Mouse (Mus musculus): ENCODE results near the gene Mrm2. TPM values are rescaled to one million over a fixed set of nuclear protein-coding genes. Genes with fewer than 3 reads are reported as not detected.

Mrm2 gene
- polyA plus RNA-seq, 1 experiment from 2014 or later: 18.8 TPM

DNA sequence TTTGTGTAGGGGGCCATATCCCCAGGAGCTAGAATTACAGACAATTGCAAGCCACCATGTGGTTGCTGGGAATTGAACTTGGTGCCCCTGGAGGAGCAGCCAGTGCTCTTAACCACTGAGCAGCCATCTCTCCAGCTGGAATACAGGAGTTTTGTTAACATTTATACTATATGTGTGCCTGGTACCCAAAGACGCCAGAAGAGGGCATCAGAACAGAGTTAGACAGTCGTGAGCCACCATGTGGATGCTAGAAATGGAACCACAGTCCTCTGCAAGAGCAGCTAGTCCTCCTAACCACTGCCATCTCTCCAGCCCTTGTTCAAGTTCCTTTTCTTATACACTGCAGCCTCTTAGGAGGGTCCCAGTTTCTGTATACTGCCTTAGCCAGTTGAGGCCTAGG, 1.9 kb upstream of the Mrm2 start:
- no peak for DNase-seq (ENCODE audit: low spot score)
- Histone ChIP-seq H3K4me1 (peaks cover 14% of the 10 kb centered on the region), H3K27me3 (ENCODE audit: insufficient read depth, poor library complexity, severe bottlenecking) (no peaks in the 10 kb centered on the region), H3K4me3 (no peak overlapping the region), H3K27ac (no peak overlapping the region), H3K9me3 (no peaks in the 10 kb centered on the region), H3K36me3 (peaks cover 36% of the 10 kb centered on the region)
- 38% methylated on average over 2 of the region's 2 CpGs for WGBS

DNA sequence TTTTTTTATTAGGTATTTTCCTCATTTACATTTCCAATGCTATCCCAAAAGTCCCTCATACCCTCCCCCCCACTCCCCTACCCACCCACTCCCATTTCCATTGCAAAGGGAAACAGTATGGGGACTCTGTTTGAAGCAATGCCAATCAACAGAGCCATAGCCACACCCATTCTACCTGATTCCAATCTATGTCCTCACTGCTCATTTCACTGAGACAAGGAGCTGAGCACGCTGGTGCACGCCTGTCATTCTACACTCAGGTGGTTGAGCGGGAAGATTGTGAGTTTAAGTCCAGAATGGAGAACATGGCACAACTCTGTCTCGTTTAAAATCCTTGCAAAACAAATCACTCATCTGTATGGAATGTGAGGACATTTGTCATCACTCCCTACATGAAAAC, 821 bp upstream of the Mrm2 start:
- no peak overlapping the region; the same call in 1 of the 2 replicates for H3K4me3 ChIP-seq
- DNase-seq (ENCODE audit: low spot score): no peak
- peaks cover 14% of the 10 kb centered on the region for H3K4me1 ChIP-seq
- no peaks in the 10 kb centered on the region for H3K27me3 ChIP-seq (ENCODE audit: insufficient read depth, poor library complexity, severe bottlenecking)
- H3K27ac ChIP-seq: no peak overlapping the region
- no peaks in the 10 kb centered on the region for H3K9me3 ChIP-seq
- H3K36me3 ChIP-seq: peaks cover 36% of the 10 kb centered on the region
- WGBS: 57% methylated on average over 4 of the region's 4 CpGs

DNA sequence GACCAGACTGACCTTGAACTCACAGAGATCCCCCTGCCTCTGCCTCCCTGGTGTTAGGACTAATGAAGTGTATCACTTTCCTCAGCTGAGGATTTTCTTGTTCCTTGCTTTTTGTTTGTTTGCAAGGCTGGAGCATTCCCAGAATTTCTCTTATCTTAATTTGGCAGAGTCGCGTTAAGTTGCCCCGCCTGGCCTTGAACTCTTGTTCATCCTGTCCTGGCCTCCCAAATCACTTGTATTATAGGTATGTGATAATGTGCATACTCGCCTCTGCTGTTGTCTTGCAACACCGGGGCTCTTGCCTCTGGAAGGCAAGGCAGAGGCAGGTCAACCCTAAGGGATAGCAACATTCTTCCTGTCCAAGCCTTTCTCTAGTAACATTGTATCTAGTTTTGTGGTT, 7.6 kb downstream of the Mrm2 start:
- Histone ChIP-seq H3K27ac (no peak overlapping the region), H3K4me1 (peaks cover 20% of the 10 kb centered on the region), H3K4me3 (no peak overlapping the region), H3K27me3 (ENCODE audit: insufficient read depth, poor library complexity, severe bottlenecking) (no peaks in the 10 kb centered on the region), H3K36me3 (peaks cover 26% of the 10 kb centered on the region), H3K9me3 (no peaks in the 10 kb centered on the region)
- 84% methylated on average over 5 of the region's 5 CpGs for WGBS
- no peak for DNase-seq (ENCODE audit: low spot score)

DNA sequence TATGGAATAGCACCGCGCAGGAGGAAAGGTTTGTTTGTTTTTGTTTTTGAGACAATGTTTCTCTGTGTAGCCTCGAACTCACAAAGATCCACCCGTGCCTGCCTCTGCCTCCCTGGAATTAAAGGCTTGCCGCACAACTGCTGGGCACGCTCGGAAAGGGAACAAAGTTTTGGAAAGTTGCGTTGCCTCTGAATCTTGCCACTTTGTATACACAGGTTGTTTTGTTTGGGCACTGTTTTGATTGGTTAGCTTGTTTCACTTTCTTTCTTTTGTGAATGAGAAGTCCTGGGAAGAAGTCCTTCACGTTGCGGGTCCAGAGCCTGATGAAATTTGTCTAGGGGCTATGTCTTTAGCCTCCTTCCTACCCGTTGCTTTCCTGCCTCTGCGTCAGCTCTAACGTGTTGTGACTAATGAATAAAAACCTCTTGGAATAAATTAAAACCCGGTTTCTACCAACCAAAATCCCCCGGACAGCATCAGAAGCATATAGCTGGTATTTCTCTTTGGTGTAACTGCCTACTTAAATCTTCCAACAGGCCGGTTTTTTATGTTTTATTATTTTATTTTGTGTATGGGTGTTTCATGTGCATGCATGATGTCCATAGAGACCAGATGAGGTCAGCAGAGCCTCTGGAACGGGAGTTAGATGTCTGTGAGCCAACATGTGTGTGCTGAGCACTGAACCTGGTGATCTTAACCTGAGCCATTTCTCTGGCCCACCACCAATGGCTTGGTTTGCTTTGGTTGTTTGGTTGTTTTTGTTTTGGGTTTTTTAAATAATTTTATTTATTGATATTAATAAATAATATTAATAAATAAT, 9.7 kb downstream of the Mrm2 start:
- H3K4me3 ChIP-seq: peak overlapping the region; percentile 98
- H3K36me3 ChIP-seq: peaks cover 6% of the 10 kb centered on the region; the same call in 1 of the 2 replicates
- no peak for DNase-seq (ENCODE audit: low spot score)
- H3K27me3 ChIP-seq (ENCODE audit: insufficient read depth, poor library complexity, severe bottlenecking): no peaks in the 10 kb centered on the region
- peak overlapping the region; percentile 95 for H3K27ac ChIP-seq
- H3K9me3 ChIP-seq: no peaks in the 10 kb centered on the region
- peaks cover 29% of the 10 kb centered on the region for H3K4me1 ChIP-seq
- 3% methylated on average over 17 of the region's 17 CpGs for WGBS

DNA sequence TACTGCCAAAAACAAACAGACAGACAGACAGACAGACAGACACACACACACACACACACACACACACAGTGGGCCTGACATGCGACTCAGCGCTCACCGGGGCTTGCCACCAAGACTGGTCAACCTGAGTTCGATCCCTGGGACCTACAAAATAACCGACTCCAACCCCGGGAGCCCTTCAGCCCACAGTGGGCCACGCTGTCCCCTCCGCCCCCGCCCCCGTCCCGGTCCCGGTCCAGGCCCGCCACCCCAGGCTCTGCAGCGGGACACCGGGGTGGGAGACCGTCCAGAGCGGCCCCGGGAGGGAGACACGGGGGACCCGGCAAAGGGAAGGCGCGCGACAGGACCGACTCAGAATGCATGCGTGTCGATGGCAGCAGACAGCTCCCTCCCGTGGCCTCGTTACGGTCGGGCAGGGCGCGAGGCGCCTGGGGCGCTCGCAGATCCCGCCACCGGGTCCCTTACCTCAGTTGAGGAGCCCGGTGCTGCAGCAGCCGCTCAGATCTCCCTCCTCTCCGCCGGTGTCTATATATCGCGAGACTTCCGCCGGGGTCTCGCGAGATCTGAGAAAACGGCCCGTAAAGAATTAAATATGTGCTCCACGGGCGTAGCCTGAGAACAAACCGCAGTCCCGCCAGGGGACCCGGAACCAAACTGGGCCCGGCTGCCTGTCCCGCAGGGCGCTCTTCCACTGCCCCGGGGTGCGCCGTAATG, 10.5 kb downstream of the Mrm2 start, which contains the start of the genes Mad1l1 and Nudt1:
TSS of gene Mad1l1 (minus strand) at position 511 of the 714 bp plus-strand sequence.
TSS of gene Nudt1 (plus strand) at position 615 of the 714 bp plus-strand sequence.
- under 1% methylated on average over 60 of the region's 60 CpGs for WGBS
- Histone ChIP-seq H3K4me3 (peak within 1 kb of the TSS; percentile 98), H3K27ac (peak within 1 kb of the TSS; percentile 95), H3K36me3 (peaks cover 3% of the 10 kb centered on the region; the same call in 1 of the 2 replicates), H3K9me3 (no peaks in the 10 kb centered on the region), H3K27me3 (ENCODE audit: insufficient read depth, poor library complexity, severe bottlenecking) (no peaks in the 10 kb centered on the region), H3K4me1 (peaks cover 34% of the 10 kb centered on the region)
- DNase-seq (ENCODE audit: low spot score): peak; percentile 96

DNA sequence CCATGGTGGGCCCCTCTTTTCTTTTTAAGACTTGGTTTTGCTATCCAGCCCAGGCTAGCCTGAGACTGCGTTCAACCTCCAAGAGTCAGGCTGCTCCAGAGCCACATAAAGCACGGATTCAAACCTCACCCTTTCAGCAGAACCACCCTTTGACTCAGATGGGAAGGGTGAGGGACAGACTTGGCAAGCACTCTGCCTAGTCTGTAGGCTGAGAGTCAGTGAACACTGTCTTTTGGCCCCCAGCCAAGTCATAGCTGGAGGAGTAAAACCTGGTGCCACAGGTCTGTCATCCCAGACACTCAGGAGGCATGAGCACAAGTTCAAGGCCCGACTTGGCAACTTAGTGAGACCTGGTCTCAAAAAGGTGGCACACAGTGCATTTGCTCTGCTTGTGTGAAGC, 15.0 kb downstream of the Mrm2 start:
- Histone ChIP-seq H3K4me3 (no peak overlapping the region), H3K27ac (no peak overlapping the region), H3K36me3 (peaks cover 32% of the 10 kb centered on the region), H3K27me3 (ENCODE audit: insufficient read depth, poor library complexity, severe bottlenecking) (no peaks in the 10 kb centered on the region), H3K4me1 (peaks cover 34% of the 10 kb centered on the region), H3K9me3 (no peaks in the 10 kb centered on the region)
- DNase-seq (ENCODE audit: low spot score): no peak
- WGBS: 90% methylated on average over 3 of the region's 3 CpGs

DNA sequence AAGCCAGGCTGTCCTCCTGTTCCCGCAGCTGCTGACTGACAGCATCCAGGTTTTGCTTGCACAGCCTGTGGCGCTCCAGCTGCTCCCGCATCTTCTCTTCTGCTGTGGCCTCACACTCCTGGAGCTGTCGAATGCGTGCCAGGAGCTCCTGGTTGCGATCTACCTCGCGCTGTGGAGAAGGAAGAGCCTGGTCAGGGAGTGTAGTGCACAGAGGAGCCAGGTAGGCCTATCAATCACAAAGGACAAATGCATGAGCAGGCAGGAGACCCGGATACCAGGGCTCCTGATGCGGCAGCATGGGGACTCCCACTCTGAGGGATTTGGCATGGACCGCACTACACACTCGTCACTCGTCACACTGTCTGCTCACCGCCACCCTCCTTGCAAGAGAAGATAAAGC, 24.1 kb downstream of the Mrm2 start:
- Histone ChIP-seq H3K36me3 (peaks cover 82% of the 10 kb centered on the region), H3K4me1 (peaks cover 27% of the 10 kb centered on the region), H3K4me3 (no peak overlapping the region; the same call in 1 of the 2 replicates), H3K9me3 (no peaks in the 10 kb centered on the region), H3K27ac (peak overlapping the region; percentile 72), H3K27me3 (ENCODE audit: insufficient read depth, poor library complexity, severe bottlenecking) (no peaks in the 10 kb centered on the region)
- 63% methylated on average over 14 of the region's 14 CpGs for WGBS
- no peak for DNase-seq (ENCODE audit: low spot score)

DNA sequence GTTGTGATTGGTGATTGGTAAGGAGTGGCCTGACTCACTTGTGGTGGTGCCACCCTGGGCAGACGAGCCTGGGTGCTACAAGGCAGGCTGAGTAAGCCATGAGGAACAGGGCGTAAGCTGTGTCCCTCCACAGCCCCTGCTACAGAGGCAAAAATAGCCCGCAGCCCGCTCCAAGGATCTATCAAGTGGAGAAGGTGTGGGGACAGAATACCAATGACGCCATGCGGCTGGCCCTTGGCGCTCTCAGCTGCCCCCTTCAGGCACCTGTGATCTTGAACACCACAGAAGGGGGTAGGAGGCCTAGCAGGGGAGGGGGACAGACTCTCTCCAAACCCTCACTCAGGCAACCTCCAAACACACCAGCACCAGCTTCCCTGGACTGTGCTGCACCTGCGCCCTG, 25.7 kb downstream of the Mrm2 start:
- no peak overlapping the region; the same call in 1 of the 2 replicates for H3K4me3 ChIP-seq
- WGBS: 51% methylated on average over 8 of the region's 8 CpGs
- H3K4me1 ChIP-seq: peaks cover 27% of the 10 kb centered on the region
- no peaks in the 10 kb centered on the region for H3K9me3 ChIP-seq
- H3K36me3 ChIP-seq: peaks cover 82% of the 10 kb centered on the region
- peak overlapping the region; percentile 79 for H3K27ac ChIP-seq
- DNase-seq (ENCODE audit: low spot score): peak; percentile 83
- H3K27me3 ChIP-seq (ENCODE audit: insufficient read depth, poor library complexity, severe bottlenecking): no peaks in the 10 kb centered on the region

DNA sequence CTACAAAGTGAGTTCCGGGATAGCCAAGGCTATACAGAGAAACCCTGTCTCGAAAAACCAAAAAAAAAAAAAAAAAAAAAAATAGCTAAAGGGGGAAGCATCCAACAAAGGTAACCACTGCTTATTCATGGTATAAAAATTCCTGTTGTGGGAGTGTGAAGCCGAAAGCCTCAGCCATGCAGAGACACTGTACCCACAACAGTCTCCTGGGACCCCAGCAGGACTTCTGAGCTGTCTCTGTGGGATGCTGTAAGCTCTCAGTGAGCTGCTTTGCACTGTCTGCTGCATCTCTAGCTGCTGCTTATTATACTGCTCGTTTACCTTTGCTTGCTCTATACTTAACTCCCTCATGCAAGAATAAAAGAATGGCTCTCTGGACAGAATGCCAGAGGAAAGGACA, 33.4 kb downstream of the Mrm2 start:
- WGBS: 86% methylated on average over 4 of the region's 4 CpGs
- Histone ChIP-seq H3K4me3 (no peak overlapping the region), H3K9me3 (no peaks in the 10 kb centered on the region), H3K27ac (no peak overlapping the region), H3K36me3 (peaks cover 77% of the 10 kb centered on the region), H3K27me3 (ENCODE audit: insufficient read depth, poor library complexity, severe bottlenecking) (no peaks in the 10 kb centered on the region), H3K4me1 (no peaks in the 10 kb centered on the region)
- no peak for DNase-seq (ENCODE audit: low spot score)

DNA sequence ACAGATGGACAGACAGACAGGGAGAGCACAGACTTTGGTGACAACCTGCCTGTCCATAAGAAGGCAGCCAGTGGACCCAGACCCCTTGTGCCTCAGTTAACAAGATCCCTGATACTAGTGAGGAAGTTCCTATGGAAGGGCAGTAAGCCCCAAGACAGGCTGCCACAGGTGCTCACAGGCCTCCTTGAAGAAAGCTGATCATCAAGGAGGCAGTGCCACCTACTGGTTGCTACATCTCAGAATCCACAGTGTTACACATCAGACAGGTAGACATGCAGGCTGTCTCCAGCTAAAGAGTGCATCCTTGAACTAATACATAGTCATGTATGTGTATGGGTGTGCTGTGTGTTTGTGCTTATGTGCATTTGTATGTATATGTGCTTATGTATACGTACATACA, 39.5 kb downstream of the Mrm2 start:
- no peak overlapping the region for H3K27ac ChIP-seq
- no peak for DNase-seq (ENCODE audit: low spot score)
- H3K36me3 ChIP-seq: peaks cover 73% of the 10 kb centered on the region
- H3K27me3 ChIP-seq (ENCODE audit: insufficient read depth, poor library complexity, severe bottlenecking): no peaks in the 10 kb centered on the region
- H3K4me1 ChIP-seq: peaks cover 12% of the 10 kb centered on the region
- H3K9me3 ChIP-seq: no peaks in the 10 kb centered on the region
- 77% methylated on average over 1 of the region's 1 CpGs for WGBS
- H3K4me3 ChIP-seq: no peak overlapping the region

DNA sequence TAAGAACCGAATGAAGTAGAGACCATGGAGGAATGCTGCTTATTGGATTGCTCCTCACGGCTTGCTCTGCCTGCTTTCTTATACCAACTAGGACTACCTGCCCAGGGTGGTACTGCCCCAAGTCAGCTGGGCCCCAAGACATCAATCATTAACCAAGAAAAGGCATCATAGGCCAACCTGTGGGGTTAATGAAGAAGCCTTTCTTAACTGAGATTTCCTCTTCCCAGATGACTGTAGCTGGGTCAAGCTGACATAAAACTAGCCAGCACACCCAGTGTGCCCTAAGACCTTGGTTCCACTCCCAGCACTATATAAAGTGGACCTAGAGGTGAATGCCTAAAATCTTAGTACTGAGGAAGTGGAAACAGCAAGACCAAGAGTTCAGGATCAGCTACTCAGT, 42.5 kb downstream of the Mrm2 start:
- no peaks in the 10 kb centered on the region for H3K9me3 ChIP-seq
- no peak for DNase-seq (ENCODE audit: low spot score)
- H3K36me3 ChIP-seq: peaks cover 72% of the 10 kb centered on the region
- 92% methylated on average over 2 of the region's 2 CpGs for WGBS
- H3K27me3 ChIP-seq (ENCODE audit: insufficient read depth, poor library complexity, severe bottlenecking): no peaks in the 10 kb centered on the region
- H3K27ac ChIP-seq: no peak overlapping the region
- H3K4me1 ChIP-seq: peaks cover 12% of the 10 kb centered on the region
- H3K4me3 ChIP-seq: no peak overlapping the region

DNA sequence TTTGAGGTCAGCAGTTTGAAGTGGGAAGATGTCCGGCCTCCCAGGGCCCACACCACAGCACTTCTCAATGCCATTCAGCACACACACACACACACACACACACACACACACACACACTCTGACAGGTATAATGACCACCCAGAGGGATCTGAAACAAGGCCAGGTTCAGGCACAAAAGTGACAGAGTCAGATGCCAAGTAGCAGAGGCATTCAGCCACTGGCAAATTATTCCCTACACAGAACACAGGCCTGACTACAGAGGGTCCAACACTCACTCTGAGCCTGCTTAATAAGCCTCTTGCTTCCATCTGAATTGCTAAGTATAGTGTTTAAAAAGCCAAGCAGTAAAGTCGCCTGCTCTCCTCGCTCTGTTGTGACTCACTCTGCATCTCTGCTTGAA, 43.4 kb downstream of the Mrm2 start:
- no peak overlapping the region for H3K27ac ChIP-seq
- H3K4me3 ChIP-seq: no peak overlapping the region
- WGBS: 86% methylated on average over 3 of the region's 3 CpGs
- no peaks in the 10 kb centered on the region for H3K27me3 ChIP-seq (ENCODE audit: insufficient read depth, poor library complexity, severe bottlenecking)
- no peak for DNase-seq (ENCODE audit: low spot score)
- H3K36me3 ChIP-seq: peaks cover 68% of the 10 kb centered on the region
- peaks cover 12% of the 10 kb centered on the region for H3K4me1 ChIP-seq
- no peaks in the 10 kb centered on the region for H3K9me3 ChIP-seq

DNA sequence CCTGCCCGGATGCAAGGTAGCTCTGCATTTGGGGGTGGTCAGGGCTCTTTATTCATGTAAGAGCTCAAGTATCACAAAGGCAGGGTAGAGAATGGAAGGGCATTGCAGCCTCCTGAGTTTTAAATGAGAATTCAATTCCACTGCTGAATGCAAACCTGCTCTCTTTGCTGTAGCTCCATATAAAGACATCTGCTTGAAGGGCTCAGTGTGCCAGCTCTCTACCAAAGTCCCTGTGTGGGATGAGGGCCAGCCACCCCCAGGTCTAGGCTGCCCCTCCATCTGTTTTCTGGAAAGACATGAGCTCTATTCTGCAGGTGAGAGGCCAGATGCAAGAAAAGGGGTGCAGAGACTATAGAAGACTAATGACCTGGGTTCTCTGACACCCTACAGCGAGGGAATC, 46.9 kb downstream of the Mrm2 start:
- Histone ChIP-seq H3K27me3 (ENCODE audit: insufficient read depth, poor library complexity, severe bottlenecking) (no peaks in the 10 kb centered on the region), H3K36me3 (peaks cover 56% of the 10 kb centered on the region)
- 75% methylated on average over 2 of the region's 2 CpGs for WGBS

More for the DNA sequence above, 46.9 kb downstream of the Mrm2 start:
- no peak for DNase-seq (ENCODE audit: low spot score)
- Histone ChIP-seq H3K4me1 (no peaks in the 10 kb centered on the region), H3K27ac (no peak overlapping the region), H3K9me3 (no peaks in the 10 kb centered on the region), H3K4me3 (no peak overlapping the region)

Measured in heart, embryonic 10.5 days (tissue).